Mouse (Mus musculus): Measurements from ENCODE around the gene Ceacam18. TPM values are rescaled to one million over a fixed set of nuclear protein-coding genes. Genes with fewer than 3 reads are reported as not detected.

The Ceacam18 gene
- not detected in 2 replicates for polyA plus RNA-seq (2012; ENCODE audit: insufficient read depth, insufficient read length, missing spikeins)

- Histone ChIP-seq H3K4me1 (ENCODE audit: control insufficient read depth, insufficient read depth, insufficient read length, low read length) (no peaks in the 10 kb centered on the region), H3K27ac (replicated peaks; ENCODE audit: low read depth, low read length) (no peak within 1 kb of the TSS), H3K4me3 (ENCODE audit: insufficient read depth, low read depth, low read length) (no peak within 1 kb of the TSS)
Observed at GRCm38 (mm10) chr7:43634500-43634899, at the start of gene Ceacam18. TSS of gene Ceacam18 (plus strand) at chr7:43634707.

GRCm38 (mm10) chr7:43584790-43585189 lies 49.7 kb upstream of the Ceacam18 start:
- H3K27ac ChIP-seq (replicated peaks; ENCODE audit: low read depth, low read length) = no peak overlapping the region
- H3K4me3 ChIP-seq (ENCODE audit: insufficient read depth, low read depth, low read length) = no peak overlapping the region
- H3K4me1 ChIP-seq (ENCODE audit: control insufficient read depth, insufficient read depth, insufficient read length, low read length) = peaks cover 4% of the 10 kb centered on the region

- no peak overlapping the region for H3K4me3 ChIP-seq (ENCODE audit: insufficient read depth, low read depth, low read length)
- no peak overlapping the region for H3K27ac ChIP-seq (replicated peaks; ENCODE audit: low read depth, low read length)
- no peaks in the 10 kb centered on the region for H3K4me1 ChIP-seq (ENCODE audit: control insufficient read depth, insufficient read depth, insufficient read length, low read length)
Observed at GRCm38 (mm10) chr7:43601884-43602283, 32.6 kb upstream of the Ceacam18 start.

DNA sequence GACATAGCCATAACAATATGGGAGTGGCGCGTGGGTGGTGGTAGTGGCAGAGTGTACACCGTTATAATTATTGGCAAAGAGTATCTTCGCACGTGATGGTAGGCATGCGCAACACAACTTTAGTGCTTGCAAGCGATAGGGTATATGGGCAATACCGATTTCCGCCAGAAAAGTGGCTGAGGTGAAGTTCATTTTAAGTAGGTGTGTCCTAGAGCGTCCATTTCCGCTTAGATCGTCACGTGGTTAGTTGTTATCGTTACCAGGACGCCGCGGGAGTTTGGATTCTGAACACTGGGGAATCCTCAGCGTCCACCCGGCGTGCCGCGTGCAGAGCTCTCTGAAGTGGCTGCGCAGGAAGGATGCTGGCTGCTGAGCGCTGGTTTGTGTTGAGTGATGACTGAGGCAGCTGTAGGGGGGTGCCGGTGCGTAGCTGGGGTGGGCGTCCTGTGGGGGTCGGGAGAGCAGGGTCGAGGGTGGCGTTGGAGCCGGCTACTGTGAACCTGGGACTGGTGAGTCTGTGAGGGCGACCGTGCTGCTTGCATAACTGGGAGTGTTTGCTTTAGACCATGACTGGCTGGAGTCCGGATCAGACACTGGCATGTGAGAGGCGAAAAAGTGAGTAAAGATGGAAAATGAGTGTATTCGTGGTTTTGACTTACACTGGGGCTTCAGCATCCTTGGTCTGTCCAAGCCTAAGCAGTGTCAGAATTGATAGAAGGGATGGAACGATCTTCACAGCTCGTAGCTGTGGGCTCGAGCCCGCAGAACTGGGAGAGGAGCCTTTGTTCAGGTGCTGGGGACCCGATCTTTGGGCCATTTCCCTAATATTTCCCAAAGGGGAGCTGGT lies 27.4 kb upstream of the Ceacam18 start, which contains the start of gene Zfp819:
TSS of gene Zfp819 (plus strand) at position 274 of the 847 bp plus-strand sequence.
- H3K4me3 ChIP-seq (ENCODE audit: insufficient read depth, low read depth, low read length) = peak within 1 kb of the TSS; percentile 43
- H3K4me1 ChIP-seq (ENCODE audit: control insufficient read depth, insufficient read depth, insufficient read length, low read length) = no peaks in the 10 kb centered on the region
- no peak within 1 kb of the TSS for H3K27ac ChIP-seq (replicated peaks; ENCODE audit: low read depth, low read length)

DNA sequence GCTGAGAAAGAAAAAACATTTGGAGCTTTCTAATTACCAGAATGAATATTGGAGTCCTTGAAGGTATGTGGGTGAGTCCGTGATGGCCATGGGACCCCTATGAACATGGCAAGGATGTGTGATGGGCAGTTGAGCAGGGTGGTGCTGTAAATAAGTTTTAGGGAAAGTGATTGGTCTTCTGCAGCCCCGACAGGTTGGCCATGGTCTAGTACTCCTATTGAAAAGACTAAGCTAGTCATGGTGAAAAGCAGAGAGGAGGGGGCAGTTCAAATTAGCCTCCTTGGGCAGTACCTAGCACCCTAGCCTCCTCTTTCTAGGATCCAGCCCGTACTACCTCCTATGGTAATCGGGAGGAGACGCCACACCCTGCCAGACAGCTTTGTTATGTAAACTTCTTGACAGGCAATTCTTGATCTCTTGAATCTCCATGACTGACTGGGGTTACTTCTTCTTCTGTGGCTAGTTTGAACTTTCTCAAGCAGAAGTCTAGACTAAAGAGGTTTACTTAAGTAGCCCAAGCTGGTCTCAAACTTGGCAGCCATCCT lies 26.7 kb upstream of the Ceacam18 start:
- Histone ChIP-seq H3K4me1 (ENCODE audit: control insufficient read depth, insufficient read depth, insufficient read length, low read length) (no peaks in the 10 kb centered on the region), H3K27ac (replicated peaks; ENCODE audit: low read depth, low read length) (no peak overlapping the region), H3K4me3 (ENCODE audit: insufficient read depth, low read depth, low read length) (no peak overlapping the region)

DNA sequence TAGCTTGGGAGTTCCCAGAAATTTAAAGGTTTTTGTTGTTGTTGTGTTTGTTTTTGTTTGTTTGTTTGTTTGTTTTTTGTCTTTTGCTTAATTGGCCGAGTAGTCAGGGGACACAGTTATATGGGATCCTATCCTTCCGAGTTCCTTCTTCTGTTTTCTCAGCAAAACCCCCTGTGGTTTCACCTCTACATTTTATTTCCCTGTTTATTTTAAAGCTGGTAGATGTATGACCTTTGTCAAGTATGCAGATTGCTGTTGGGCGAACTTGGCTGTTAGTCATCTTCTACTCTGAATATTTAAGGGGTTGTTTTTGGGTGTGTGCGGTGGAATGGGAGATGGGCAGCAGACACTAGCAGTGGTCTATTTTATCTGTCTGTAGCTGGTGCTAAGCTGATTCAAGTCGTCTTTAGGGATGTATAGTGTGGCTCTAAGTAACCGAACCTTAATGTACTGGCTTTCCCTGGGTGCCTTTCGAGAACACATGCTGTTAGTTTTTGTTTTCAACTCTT lies 26.1 kb upstream of the Ceacam18 start:
- Histone ChIP-seq H3K27ac (replicated peaks; ENCODE audit: low read depth, low read length) (no peak overlapping the region), H3K4me3 (ENCODE audit: insufficient read depth, low read depth, low read length) (no peak overlapping the region), H3K4me1 (ENCODE audit: control insufficient read depth, insufficient read depth, insufficient read length, low read length) (no peaks in the 10 kb centered on the region)

GRCm38 (mm10) chr7:43613816-43614551 lies 20.5 kb upstream of the Ceacam18 start:
- no peaks in the 10 kb centered on the region for H3K4me1 ChIP-seq (ENCODE audit: control insufficient read depth, insufficient read depth, insufficient read length, low read length)
- H3K27ac ChIP-seq (replicated peaks; ENCODE audit: low read depth, low read length) = no peak overlapping the region
- H3K4me3 ChIP-seq (ENCODE audit: insufficient read depth, low read depth, low read length) = no peak overlapping the region

DNA sequence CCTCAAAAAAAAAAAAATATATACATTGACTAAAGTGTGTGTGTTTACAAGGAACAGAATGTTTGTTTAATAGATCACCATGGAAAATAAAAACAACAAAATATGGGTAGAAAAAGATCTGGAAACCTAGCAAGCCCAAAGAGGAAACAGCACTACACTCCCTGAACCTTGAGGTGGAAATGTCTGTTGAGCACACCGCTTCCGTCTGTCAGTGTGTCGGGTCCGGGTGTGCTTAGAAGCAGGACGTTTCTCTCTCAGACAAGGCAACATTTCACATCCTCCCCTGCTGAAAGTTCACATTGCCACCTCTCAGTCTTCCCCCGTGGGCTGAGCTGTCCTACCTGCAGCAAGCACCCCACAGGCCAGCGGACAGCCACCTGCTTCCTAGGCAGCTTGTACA lies 11.6 kb upstream of the Ceacam18 start:
- H3K4me3 ChIP-seq (ENCODE audit: insufficient read depth, low read depth, low read length) = no peak overlapping the region
- no peak overlapping the region for H3K27ac ChIP-seq (replicated peaks; ENCODE audit: low read depth, low read length)
- no peaks in the 10 kb centered on the region for H3K4me1 ChIP-seq (ENCODE audit: control insufficient read depth, insufficient read depth, insufficient read length, low read length)

DNA sequence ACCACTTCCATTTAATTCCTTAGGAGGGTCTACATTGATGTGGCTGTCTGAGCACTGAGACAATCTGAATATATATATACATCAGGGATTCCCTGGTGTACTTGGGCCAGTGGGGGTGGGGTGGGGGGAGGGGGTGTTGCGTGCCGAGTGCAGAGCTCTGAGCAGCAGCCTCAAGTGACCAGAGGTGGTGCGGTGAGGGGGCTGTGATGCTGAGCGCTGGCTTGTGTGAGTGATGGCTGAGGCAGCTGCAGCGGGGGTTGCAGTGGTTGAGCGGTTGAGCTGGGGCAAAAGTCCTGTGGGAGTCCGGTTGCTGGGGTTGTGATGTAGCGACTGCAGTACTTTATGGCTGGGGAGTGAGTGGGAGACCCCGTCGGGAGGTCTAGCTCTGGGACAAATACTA lies 10.7 kb upstream of the Ceacam18 start:
- H3K27ac ChIP-seq (replicated peaks; ENCODE audit: low read depth, low read length) = no peak overlapping the region

GRCm38 (mm10) chr7:43625065-43625464 lies 9.4 kb upstream of the Ceacam18 start:
- no peak overlapping the region for H3K4me3 ChIP-seq (ENCODE audit: insufficient read depth, low read depth, low read length)
- no peak overlapping the region for H3K27ac ChIP-seq (replicated peaks; ENCODE audit: low read depth, low read length)
- H3K4me1 ChIP-seq (ENCODE audit: control insufficient read depth, insufficient read depth, insufficient read length, low read length) = no peaks in the 10 kb centered on the region

More for the DNA sequence above, 10.7 kb upstream of the Ceacam18 start:
- H3K4me3 ChIP-seq (ENCODE audit: insufficient read depth, low read depth, low read length) = no peak overlapping the region
- H3K4me1 ChIP-seq (ENCODE audit: control insufficient read depth, insufficient read depth, insufficient read length, low read length) = no peaks in the 10 kb centered on the region

DNA sequence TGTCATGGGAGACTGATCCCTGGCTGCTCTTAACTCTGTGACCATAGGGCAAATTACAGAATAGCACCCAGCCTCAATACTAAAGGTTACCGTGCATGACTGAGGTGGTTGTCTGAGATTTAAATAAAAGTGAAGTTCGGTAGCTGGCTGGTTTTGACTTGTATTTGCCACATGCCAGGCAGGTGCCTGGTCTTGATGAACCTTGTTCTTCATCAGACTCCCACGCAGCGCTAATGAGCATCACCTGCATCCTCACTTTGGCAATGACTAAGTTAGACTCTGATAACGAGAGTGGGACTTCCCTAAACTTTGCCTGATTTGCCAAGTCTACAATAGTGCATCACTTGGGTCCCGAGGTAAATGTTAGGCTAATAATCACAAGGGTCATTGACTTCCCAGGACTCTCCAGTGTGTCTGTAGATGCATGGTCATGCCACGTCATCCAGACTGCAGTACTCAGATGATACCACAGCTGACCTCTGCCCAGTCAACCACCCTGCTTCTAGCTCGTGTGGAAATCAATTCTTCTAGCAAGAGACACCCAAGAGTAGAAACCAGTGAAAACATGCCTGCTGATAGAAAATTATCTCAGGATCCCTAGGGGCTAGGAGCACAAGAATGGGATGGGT lies 8.6 kb upstream of the Ceacam18 start:
- H3K4me1 ChIP-seq (ENCODE audit: control insufficient read depth, insufficient read depth, insufficient read length, low read length) = no peaks in the 10 kb centered on the region

DNA sequence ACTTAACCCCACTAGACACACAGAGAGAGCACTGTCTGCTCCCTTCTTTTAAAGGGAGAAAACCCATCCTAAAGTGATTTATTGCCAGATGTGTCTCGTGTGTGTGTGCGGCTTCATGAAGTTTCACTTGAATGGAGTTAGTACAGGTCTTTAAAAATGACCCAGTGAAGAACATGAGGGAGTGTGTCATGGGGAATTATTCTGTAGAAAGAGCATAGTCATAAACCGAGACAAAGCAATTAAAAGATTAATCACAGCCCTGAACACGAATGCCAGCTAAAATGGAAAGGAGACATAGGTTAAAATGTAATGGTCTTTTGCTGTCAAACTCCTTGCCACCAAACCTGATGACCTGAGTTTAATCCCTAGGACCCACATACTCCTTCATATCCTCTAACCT lies 567 bp upstream of the Ceacam18 start:
- H3K4me1 ChIP-seq (ENCODE audit: control insufficient read depth, insufficient read depth, insufficient read length, low read length) = no peaks in the 10 kb centered on the region
- no peak overlapping the region for H3K27ac ChIP-seq (replicated peaks; ENCODE audit: low read depth, low read length)
- no peak overlapping the region for H3K4me3 ChIP-seq (ENCODE audit: insufficient read depth, low read depth, low read length)

More for the DNA sequence above, 8.6 kb upstream of the Ceacam18 start:
- no peak overlapping the region for H3K4me3 ChIP-seq (ENCODE audit: insufficient read depth, low read depth, low read length)
- H3K27ac ChIP-seq (replicated peaks; ENCODE audit: low read depth, low read length) = no peak overlapping the region

GRCm38 (mm10) chr7:43636194-43636593 lies 1.7 kb downstream of the Ceacam18 start:
- Histone ChIP-seq H3K4me1 (ENCODE audit: control insufficient read depth, insufficient read depth, insufficient read length, low read length) (no peaks in the 10 kb centered on the region), H3K4me3 (ENCODE audit: insufficient read depth, low read depth, low read length) (no peak overlapping the region), H3K27ac (replicated peaks; ENCODE audit: low read depth, low read length) (no peak overlapping the region)

GRCm38 (mm10) chr7:43637118-43637517 lies 2.6 kb downstream of the Ceacam18 start:
- no peak overlapping the region for H3K27ac ChIP-seq (replicated peaks; ENCODE audit: low read depth, low read length)
- no peak overlapping the region for H3K4me3 ChIP-seq (ENCODE audit: insufficient read depth, low read depth, low read length)
- no peaks in the 10 kb centered on the region for H3K4me1 ChIP-seq (ENCODE audit: control insufficient read depth, insufficient read depth, insufficient read length, low read length)

- H3K27ac ChIP-seq (replicated peaks; ENCODE audit: low read depth, low read length) = no peak overlapping the region; the same call in 1 of the 2 replicates
- H3K4me3 ChIP-seq (ENCODE audit: insufficient read depth, low read depth, low read length) = no peak overlapping the region
- H3K4me1 ChIP-seq (ENCODE audit: control insufficient read depth, insufficient read depth, insufficient read length, low read length) = no peaks in the 10 kb centered on the region
Observed at GRCm38 (mm10) chr7:43642587-43642986, 8.1 kb downstream of the Ceacam18 start.
